Mouse (Mus musculus) E14TG2a.4 (cell line): Measurements from ENCODE around the gene Hba-x.

Source experiments
- CTCF ChIP-seq: conservative IDR thresholded peaks from 2 replicates; pipeline ENCODE4 v1.5.1; 2014; ENCODE audit warnings: low read length
- NANOG ChIP-seq: IDR thresholded peaks from 2 replicates; pipeline ENCODE4 v1.6.1; 2014; ENCODE audit warnings: borderline replicate concordance, low read length, mixed read lengths
- POU5F1 ChIP-seq: IDR thresholded peaks from 2 replicates; pipeline ENCODE4 v1.6.1; 2014; ENCODE audit warnings: low read length, borderline replicate concordance

- no peak for TF ChIP-seq NANOG
- TF ChIP-seq POU5F1 = no peak
- TF ChIP-seq CTCF = no peak
Measured at GRCm38 (mm10) chr11:32285031-32285775, 9.0 kb downstream of the Hba-x start.
